Mouse (Mus musculus) kidney, postnatal 10 days (tissue): ENCODE results near the gene Mcm3ap.

Experiments used
- DNase-seq: peaks from one replicate; pipeline ENCODE4 v3.0.0; 2021; ENCODE audit warnings: mixed read lengths

The Mcm3ap gene

DNA sequence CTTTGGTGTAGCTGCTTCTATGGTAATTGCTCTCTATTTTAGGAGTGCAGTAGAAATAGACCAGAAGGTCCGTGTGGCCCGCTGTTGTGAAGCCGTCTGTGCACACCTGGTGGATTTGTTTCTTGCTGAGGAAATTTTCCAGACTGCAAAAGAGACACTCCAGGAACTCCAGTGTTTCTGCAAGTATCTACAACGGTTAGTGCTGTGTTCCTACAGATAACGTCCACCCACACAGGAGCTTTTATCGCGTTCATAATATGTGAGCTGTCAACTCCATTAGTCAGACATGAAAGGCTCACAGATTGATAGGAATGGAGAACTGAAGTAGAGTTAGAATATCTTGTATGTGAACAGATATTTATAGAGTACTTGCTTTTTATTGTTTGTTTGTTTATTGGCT, 27.6 kb downstream of the Mcm3ap start:
- DNase-seq, result no peak

- no peak for DNase-seq
These were observed 28.8 kb downstream of the Mcm3ap start for GRCm38 (mm10) chr10:76497522-76497921.

- DNase-seq, result no peak
These were observed 35.7 kb downstream of the Mcm3ap start for GRCm38 (mm10) chr10:76504271-76504943.

DNA sequence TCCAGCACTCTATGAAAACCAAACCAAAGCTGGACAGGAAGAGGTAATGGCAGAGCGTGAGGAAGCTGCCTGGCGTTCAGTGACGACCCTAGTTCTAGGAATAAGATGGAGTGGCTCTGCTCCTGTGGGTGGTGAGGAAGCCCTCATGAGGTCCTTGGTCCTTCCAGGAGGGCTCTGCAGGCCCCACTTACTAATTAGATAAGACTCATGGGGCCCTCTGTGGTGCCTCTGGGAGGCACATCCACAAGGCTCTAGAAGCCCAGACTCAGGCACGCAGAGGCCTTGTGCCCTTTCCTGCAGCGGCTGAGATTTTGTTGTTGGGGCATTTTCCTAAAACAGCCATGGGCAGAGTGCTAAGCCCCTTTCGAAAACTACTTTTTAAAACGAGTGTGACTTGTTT, 37.1 kb downstream of the Mcm3ap start:
- DNase-seq, result no peak

DNA sequence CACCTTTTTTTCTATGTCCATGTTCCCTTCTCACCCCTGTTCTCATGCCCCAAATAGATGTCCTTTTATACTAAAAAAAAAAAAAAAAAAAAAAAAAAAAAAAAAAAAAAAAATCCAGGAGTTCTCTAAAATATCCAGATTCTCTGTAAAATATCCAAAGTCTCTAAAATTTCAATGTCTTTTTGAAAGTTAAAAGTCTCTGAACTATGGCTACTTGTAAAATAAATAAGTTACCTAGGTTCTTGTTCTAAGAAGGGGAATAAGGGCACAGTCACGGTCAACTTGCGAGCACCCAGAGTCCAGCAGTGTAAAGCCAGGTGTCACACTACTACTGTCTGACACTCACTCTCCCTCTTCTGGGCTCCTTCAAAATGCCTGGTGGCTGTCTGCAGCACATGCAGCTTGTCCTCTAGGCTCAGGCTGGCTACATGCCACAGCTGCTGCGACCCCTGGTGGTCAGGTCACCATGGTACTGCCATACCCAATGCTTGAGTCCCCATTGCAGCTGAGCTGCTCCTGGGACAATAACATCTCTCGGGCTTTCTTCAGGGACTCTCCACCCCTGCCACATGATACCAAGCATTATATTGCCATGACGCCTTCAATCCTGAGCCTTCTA, 44.3 kb downstream of the Mcm3ap start:
- peak; percentile 90 for DNase-seq

DNA sequence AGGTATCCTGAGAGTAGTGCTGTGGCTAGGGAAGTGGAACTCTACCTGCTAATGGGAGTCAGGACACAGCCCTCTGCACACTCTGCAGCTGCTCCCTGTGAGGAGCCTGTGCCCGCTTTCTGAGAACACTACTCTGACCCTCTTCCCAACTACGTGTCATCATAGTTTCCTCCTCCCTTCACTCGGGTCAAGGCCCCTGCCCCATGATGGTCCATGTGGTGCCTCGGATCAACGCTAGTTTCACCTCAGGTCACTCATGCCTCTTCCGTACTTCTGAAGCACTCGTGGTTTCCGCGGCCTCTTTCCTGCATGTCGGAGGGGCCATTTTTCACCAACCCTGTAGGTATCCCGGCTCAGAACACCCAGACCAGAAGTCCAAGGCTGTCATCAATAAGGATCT, 62.2 kb downstream of the Mcm3ap start:
- no peak for DNase-seq

- DNase-seq, result peak; percentile 97
These were observed 62.6 kb downstream of the Mcm3ap start, which contains the start of gene Lss for GRCm38 (mm10) chr10:76531375-76531774. TSS of gene Lss (plus strand) at chr10:76531588.

DNA sequence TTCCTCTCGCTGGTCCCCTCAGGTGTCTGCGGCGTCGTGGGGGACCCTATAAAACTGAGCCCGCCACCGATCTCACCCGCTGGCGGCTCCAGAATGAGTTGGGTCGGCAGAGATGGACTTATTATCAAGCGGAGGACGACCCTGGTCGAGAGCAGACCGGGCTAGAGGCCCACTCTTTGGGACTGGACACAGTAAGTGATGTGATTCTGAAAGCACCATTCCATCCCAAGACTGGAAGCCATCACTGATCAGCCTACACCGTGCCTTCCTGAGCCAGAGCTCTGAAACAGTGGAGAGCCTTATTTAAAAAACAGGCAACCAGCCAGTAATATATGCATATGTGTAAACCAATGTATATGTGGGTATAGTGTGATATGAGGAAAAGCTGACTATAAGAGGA, 63.1 kb downstream of the Mcm3ap start:
- DNase-seq, result no peak

DNA sequence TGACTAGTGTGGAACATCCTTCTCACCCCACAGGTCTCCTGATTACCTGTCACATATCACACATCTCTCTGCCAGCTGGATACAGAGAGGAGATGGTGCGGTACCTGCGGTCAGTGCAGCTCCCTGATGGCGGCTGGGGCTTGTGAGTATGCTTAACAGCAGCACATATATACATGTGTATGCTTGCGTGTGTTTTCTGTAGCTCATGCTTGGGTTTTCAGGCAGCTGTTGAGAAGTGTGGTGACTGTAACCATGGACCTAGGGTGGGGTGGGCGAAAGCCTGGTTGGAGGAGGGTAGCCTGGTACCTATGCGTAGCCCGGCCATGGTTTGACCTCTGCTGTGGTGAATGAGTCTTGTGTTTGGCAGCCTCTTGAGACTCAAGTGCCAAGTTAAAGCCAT, 66.8 kb downstream of the Mcm3ap start:
- no peak for DNase-seq

DNA sequence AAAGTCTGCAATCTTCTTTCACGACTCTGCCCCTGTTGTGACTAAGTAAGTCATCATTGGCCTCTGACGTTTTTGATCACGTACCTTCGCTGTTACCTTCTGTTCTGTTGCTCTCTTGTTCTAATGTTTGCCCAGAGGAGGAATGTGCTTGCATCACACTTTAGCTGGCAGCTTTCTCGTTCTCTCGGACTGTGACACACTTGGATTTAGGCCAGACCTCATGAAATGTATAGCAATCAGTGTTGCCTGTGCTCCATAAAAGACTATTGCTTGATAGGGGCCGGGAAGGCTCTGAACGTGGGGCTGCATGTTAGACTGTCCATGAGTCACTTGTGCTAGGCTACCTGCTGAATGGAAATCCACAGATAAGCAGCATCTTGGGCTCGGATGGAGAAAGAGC, 68.9 kb downstream of the Mcm3ap start:
- DNase-seq, result peak; percentile 33

GRCm38 (mm10) chr10:76541336-76542085, 72.8 kb downstream of the Mcm3ap start:
- no peak for DNase-seq

DNA sequence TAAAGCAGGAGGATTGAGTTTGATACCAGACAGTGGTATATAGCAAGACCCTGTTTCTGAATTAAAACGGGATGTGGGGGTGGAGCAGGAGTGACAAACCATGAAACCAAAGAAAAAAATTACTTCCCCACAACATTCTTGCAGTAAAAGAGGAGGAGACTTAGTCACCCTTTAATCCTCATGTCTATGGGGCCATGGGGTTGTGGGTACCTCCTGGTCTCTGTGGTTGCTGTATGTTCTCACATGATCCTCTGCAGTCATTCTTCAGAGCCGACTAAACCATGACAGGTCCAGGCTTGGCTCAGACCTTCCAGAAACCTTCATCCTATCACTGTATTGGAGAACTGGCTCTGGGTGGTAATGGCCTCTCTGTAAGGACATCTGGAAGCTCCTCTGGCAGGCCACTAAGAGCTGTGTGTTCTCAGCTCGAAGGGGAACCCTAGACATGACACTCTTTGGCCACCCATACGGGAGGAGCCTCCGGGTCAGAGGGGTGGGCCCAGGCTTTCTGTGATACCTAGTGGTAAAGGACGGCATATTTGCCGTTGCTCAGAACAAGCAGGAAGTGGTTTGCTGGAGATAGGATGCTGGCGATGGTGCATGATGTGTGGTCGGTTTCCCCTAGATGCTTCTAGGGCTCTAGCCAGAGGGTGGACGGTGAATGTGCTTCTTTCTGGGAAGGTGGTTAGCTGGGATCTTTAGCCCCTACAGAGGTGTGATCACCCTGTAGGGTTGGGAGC, 74.1 kb downstream of the Mcm3ap start:
- DNase-seq, result no peak

GRCm38 (mm10) chr10:76546566-76546965, 77.8 kb downstream of the Mcm3ap start:
- peak; percentile 47 for DNase-seq

GRCm38 (mm10) chr10:76548218-76548617, 79.5 kb downstream of the Mcm3ap start:
- DNase-seq, result no peak

GRCm38 (mm10) chr10:76550458-76550857, 81.7 kb downstream of the Mcm3ap start:
- DNase-seq, result peak; percentile 31

- DNase-seq, result no peak
These were observed 82.8 kb downstream of the Mcm3ap start for GRCm38 (mm10) chr10:76551556-76551955.

DNA sequence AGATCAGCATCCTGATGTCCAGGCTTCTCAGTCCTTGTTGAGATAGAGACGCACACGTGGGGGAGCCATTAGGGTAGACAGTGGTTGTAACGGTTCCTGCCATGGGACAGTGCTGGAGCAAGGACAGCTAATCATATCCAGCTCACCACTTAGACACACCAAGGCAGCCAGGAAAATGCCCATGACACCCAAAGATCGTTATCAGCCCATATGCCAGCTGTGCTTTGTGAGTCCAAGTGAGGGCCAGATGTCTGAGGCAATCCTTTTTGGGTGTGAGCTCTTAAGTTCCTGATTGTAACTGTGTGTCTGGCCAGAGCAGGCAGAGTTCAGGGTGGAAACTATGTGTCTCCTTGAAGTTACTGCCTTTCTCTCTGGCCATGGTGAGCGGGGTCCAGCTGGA, 85.3 kb downstream of the Mcm3ap start:
- DNase-seq, result no peak

GRCm38 (mm10) chr10:76561972-76562371, 93.2 kb downstream of the Mcm3ap start, which contains the start of gene Spatc1l:
TSS of gene Spatc1l (plus strand) at chr10:76562272.
- DNase-seq, result no peak
